Mouse (Mus musculus): ENCODE data around the gene Slc35f5.

DNA sequence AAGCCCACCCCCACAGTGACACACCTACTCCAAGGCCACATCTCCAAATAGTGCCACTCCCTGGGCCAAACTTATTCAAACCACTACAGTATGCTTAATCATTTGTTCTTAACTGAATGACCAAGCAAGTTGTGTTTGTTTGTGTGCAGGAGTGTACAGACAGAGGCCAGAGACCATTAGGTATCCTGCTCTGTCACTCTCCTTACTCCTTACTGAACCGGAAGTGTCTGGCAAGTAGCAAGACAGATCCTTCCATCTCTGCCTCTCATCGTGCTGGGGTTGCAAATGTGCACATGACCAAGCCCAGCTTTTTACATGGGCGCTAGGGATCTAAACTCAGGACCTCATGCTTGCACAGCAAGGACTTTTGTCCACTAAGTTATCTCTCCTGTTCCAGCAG is 1.1 kb upstream of the Slc35f5 start:
- TF ChIP-seq POLR2A (IDR thresholded peaks at IDR 0.05; ENCODE audit: low read depth, low read length) (no peak), CTCF (IDR thresholded peaks at IDR 0.05; ENCODE audit: borderline replicate concordance, insufficient read depth, low read length) (no peak)

Data from embryonic fibroblast, embryonic 13.5 days (primary cell).